Mouse (Mus musculus) regulatory T cell (primary cell): ENCODE measurements around the gene Rxfp4.
"Not testable (repeated sequence)": the region's sequence is repeated elsewhere in the genome, so short reads cannot be mapped to it uniquely, and the experiment has no call there.

Experiments
- in situ Hi-C: fragments of 300-600 bp; cut with MboI, MseI; formaldehyde crosslinking; loops from one replicate; pipeline ENCODE4 v1.15.1; 2025; ENCODE audit warnings: high pct_unique_total_duplicates

Rxfp4 gene

GRCm38 (mm10) chr3:88614418-88614817 lies 38.5 kb downstream of the Rxfp4 start:
- in situ Hi-C loops = no loop called here

GRCm38 (mm10) chr3:88609066-88609465 lies 43.9 kb downstream of the Rxfp4 start:
- in situ Hi-C loops = no loop called here

GRCm38 (mm10) chr3:88607758-88608138 lies 45.2 kb downstream of the Rxfp4 start:
- in situ Hi-C loops = no loop called here

- in situ Hi-C loops = no loop called here
Observed at GRCm38 (mm10) chr3:88607065-88607757, 45.7 kb downstream of the Rxfp4 start.

GRCm38 (mm10) chr3:88605666-88606065 lies 47.3 kb downstream of the Rxfp4 start, which contains the start of gene Arhgef2:
TSS of gene Arhgef2 (plus strand) at chr3:88605966.
- in situ Hi-C loops = not testable (repeated sequence)

GRCm38 (mm10) chr3:88604863-88605262 lies 48.1 kb downstream of the Rxfp4 start:
- in situ Hi-C loops = no loop called here

- in situ Hi-C loops = no loop called here
Observed at GRCm38 (mm10) chr3:88603714-88604161, 49.2 kb downstream of the Rxfp4 start.

- in situ Hi-C loops = no loop called here
Observed at GRCm38 (mm10) chr3:88602466-88602865, 50.5 kb downstream of the Rxfp4 start.
